Mouse (Mus musculus): ENCODE measurements around the gene Thoc3. TPM values are rescaled to one million over a fixed set of nuclear protein-coding genes. Genes with fewer than 3 reads are reported as not detected.

Thoc3 gene
- polyA plus RNA-seq (2014; fragmentation: Nextera tagmentation; extraction: Ambion mirVana): 114 and 121 TPM in 2 replicates

- DNase-seq: peak; percentile 97
- under 1% methylated on average over 67 of the region's 67 CpGs for WGBS
- Histone ChIP-seq H3K27me3 (ENCODE audit: control insufficient read depth, insufficient read depth, low read length) (no peaks in the 10 kb centered on the region), H3K9me3 (ENCODE audit: control insufficient read depth, low read length) (no peaks in the 10 kb centered on the region; the same call in 1 of the 2 replicates), H3K4me1 (ENCODE audit: control insufficient read depth, insufficient read depth, low read length) (peaks cover 8% of the 10 kb centered on the region), H3K27ac (replicated peaks; ENCODE audit: low read depth, low read length) (peak within 1 kb of the TSS; percentile 45), H3K9ac (replicated peaks; ENCODE audit: low read length) (peak within 1 kb of the TSS; percentile 84), H3K36me3 (ENCODE audit: control insufficient read depth, insufficient read depth, low read length) (peaks cover 35% of the 10 kb centered on the region), H3K4me2 (ENCODE audit: low read length) (peak within 1 kb of the TSS; percentile 84), H3K4me3 (replicated peaks; ENCODE audit: low read depth, low read length) (peak within 1 kb of the TSS; percentile 92)
- ATAC-seq (ENCODE audit: low FRiP score, low TSS enrichment): peak; percentile 95
These were observed at the start of gene Thoc3 for GRCm38 (mm10) chr13:54468098-54469011. TSS of gene Thoc3 (minus strand) at chr13:54468849.

GRCm38 (mm10) chr13:54505920-54506319 is 37.3 kb upstream of the Thoc3 start:
- Histone ChIP-seq H3K27me3 (ENCODE audit: control insufficient read depth, insufficient read depth, low read length) (no peaks in the 10 kb centered on the region), H3K4me1 (ENCODE audit: control insufficient read depth, insufficient read depth, low read length) (peaks cover 16% of the 10 kb centered on the region), H3K27ac (replicated peaks; ENCODE audit: low read depth, low read length) (no peak overlapping the region), H3K9ac (replicated peaks; ENCODE audit: low read length) (no peak overlapping the region), H3K4me3 (replicated peaks; ENCODE audit: low read depth, low read length) (no peak overlapping the region), H3K4me2 (ENCODE audit: low read length) (0 out of 2 replicates have a peak overlapping the region, but pooled peaks have one; percentile 61), H3K9me3 (ENCODE audit: control insufficient read depth, low read length) (no peaks in the 10 kb centered on the region), H3K36me3 (ENCODE audit: control insufficient read depth, insufficient read depth, low read length) (no peaks in the 10 kb centered on the region)
- WGBS: 89% methylated on average over 1 of the region's 1 CpGs
- no peak for ATAC-seq (ENCODE audit: low FRiP score, low TSS enrichment)
- DNase-seq: no peak

GRCm38 (mm10) chr13:54504611-54505260 is 36.1 kb upstream of the Thoc3 start:
- 51% methylated on average over 7 of the region's 7 CpGs for WGBS
- Histone ChIP-seq H3K27ac (replicated peaks; ENCODE audit: low read depth, low read length) (peak overlapping the region; percentile 83), H3K4me1 (ENCODE audit: control insufficient read depth, insufficient read depth, low read length) (peaks cover 16% of the 10 kb centered on the region), H3K9me3 (ENCODE audit: control insufficient read depth, low read length) (no peaks in the 10 kb centered on the region), H3K9ac (replicated peaks; ENCODE audit: low read length) (peak overlapping the region; percentile 87), H3K4me3 (replicated peaks; ENCODE audit: low read depth, low read length) (peak overlapping the region; percentile 77), H3K36me3 (ENCODE audit: control insufficient read depth, insufficient read depth, low read length) (no peaks in the 10 kb centered on the region), H3K4me2 (ENCODE audit: low read length) (peak overlapping the region; percentile 61), H3K27me3 (ENCODE audit: control insufficient read depth, insufficient read depth, low read length) (no peaks in the 10 kb centered on the region)
- DNase-seq: peak; percentile 20
- ATAC-seq (ENCODE audit: low FRiP score, low TSS enrichment): no peak

GRCm38 (mm10) chr13:54503604-54504521 is 35.2 kb upstream of the Thoc3 start, which contains the start of gene Simc1:
TSS of gene Simc1 (plus strand) at chr13:54503779.
- no peaks in the 10 kb centered on the region for H3K27me3 ChIP-seq (ENCODE audit: control insufficient read depth, insufficient read depth, low read length)
- peak within 1 kb of the TSS; percentile 77 for H3K4me3 ChIP-seq (replicated peaks; ENCODE audit: low read depth, low read length)
- ATAC-seq (ENCODE audit: low FRiP score, low TSS enrichment) (peak; percentile 91), DNase-seq (peak; percentile 81)
- no peaks in the 10 kb centered on the region for H3K36me3 ChIP-seq (ENCODE audit: control insufficient read depth, insufficient read depth, low read length)
- no peaks in the 10 kb centered on the region for H3K9me3 ChIP-seq (ENCODE audit: control insufficient read depth, low read length)
- peak within 1 kb of the TSS; percentile 83 for H3K27ac ChIP-seq (replicated peaks; ENCODE audit: low read depth, low read length)
- peaks cover 16% of the 10 kb centered on the region for H3K4me1 ChIP-seq (ENCODE audit: control insufficient read depth, insufficient read depth, low read length)
- H3K4me2 ChIP-seq (ENCODE audit: low read length): peak within 1 kb of the TSS; percentile 61
- under 1% methylated on average over 103 of the region's 105 CpGs for WGBS
- H3K9ac ChIP-seq (replicated peaks; ENCODE audit: low read length): peak within 1 kb of the TSS; percentile 87

GRCm38 (mm10) chr13:54503278-54503603 is 34.6 kb upstream of the Thoc3 start:
- peak; percentile 62 for ATAC-seq (ENCODE audit: low FRiP score, low TSS enrichment)
- peaks cover 16% of the 10 kb centered on the region for H3K4me1 ChIP-seq (ENCODE audit: control insufficient read depth, insufficient read depth, low read length)
- no peaks in the 10 kb centered on the region for H3K27me3 ChIP-seq (ENCODE audit: control insufficient read depth, insufficient read depth, low read length)
- 1% methylated on average over 14 of the region's 14 CpGs for WGBS
- DNase-seq: no peak
- no peaks in the 10 kb centered on the region for H3K9me3 ChIP-seq (ENCODE audit: control insufficient read depth, low read length)
- peak overlapping the region; percentile 77 for H3K4me3 ChIP-seq (replicated peaks; ENCODE audit: low read depth, low read length)
- peak overlapping the region; percentile 61 for H3K4me2 ChIP-seq (ENCODE audit: low read length)
- H3K36me3 ChIP-seq (ENCODE audit: control insufficient read depth, insufficient read depth, low read length): no peaks in the 10 kb centered on the region
- H3K9ac ChIP-seq (replicated peaks; ENCODE audit: low read length): peak overlapping the region; percentile 87
- peak overlapping the region; percentile 83 for H3K27ac ChIP-seq (replicated peaks; ENCODE audit: low read depth, low read length)

GRCm38 (mm10) chr13:54501957-54502690 is 33.5 kb upstream of the Thoc3 start:
- no peak for DNase-seq
- WGBS: 65% methylated on average over 3 of the region's 3 CpGs

GRCm38 (mm10) chr13:54501352-54501751 is 32.7 kb upstream of the Thoc3 start:
- 82% methylated on average over 2 of the region's 2 CpGs for WGBS
- Histone ChIP-seq H3K27ac (replicated peaks; ENCODE audit: low read depth, low read length) (no peak overlapping the region), H3K36me3 (ENCODE audit: control insufficient read depth, insufficient read depth, low read length) (no peaks in the 10 kb centered on the region), H3K4me2 (ENCODE audit: low read length) (no peak overlapping the region), H3K4me1 (ENCODE audit: control insufficient read depth, insufficient read depth, low read length) (peaks cover 16% of the 10 kb centered on the region), H3K9ac (replicated peaks; ENCODE audit: low read length) (no peak overlapping the region), H3K27me3 (ENCODE audit: control insufficient read depth, insufficient read depth, low read length) (no peaks in the 10 kb centered on the region), H3K9me3 (ENCODE audit: control insufficient read depth, low read length) (no peaks in the 10 kb centered on the region), H3K4me3 (replicated peaks; ENCODE audit: low read depth, low read length) (no peak overlapping the region)
- DNase-seq (no peak), ATAC-seq (ENCODE audit: low FRiP score, low TSS enrichment) (no peak)

More at GRCm38 (mm10) chr13:54501957-54502690, 33.5 kb upstream of the Thoc3 start:
- ATAC-seq (ENCODE audit: low FRiP score, low TSS enrichment): no peak
- Histone ChIP-seq H3K27me3 (ENCODE audit: control insufficient read depth, insufficient read depth, low read length) (no peaks in the 10 kb centered on the region), H3K4me2 (ENCODE audit: low read length) (no peak overlapping the region), H3K4me3 (replicated peaks; ENCODE audit: low read depth, low read length) (no peak overlapping the region), H3K9ac (replicated peaks; ENCODE audit: low read length) (no peak overlapping the region), H3K4me1 (ENCODE audit: control insufficient read depth, insufficient read depth, low read length) (peaks cover 16% of the 10 kb centered on the region), H3K36me3 (ENCODE audit: control insufficient read depth, insufficient read depth, low read length) (no peaks in the 10 kb centered on the region), H3K9me3 (ENCODE audit: control insufficient read depth, low read length) (no peaks in the 10 kb centered on the region), H3K27ac (replicated peaks; ENCODE audit: low read depth, low read length) (no peak overlapping the region)
